Mouse (Mus musculus) MEL (cell line): ENCODE measurements at regions not wholly inside any gene's neighbourhood (a gene's known extent, or its start where the extent isn't known, plus 50 kb on each side); places are given as distances from the start of the nearest gene placed in this dataset.

Experiments
- DNase-seq: peaks from one replicate; pipeline ENCODE4 v3.0.0; 2011; ENCODE audit warnings: low read depth, low spot score
- H3K27ac ChIP-seq: 2 replicates; pipeline ENCODE4 v1.5.1; 2012; ENCODE audit warnings: low read depth, mild to moderate bottlenecking, control low read depth, low read length, moderate library complexity; ENCODE audit not compliant: control insufficient read depth
- H3K27me3 ChIP-seq, 2 experiments: fragments of 150-350 bp in 1 of 2; sonication (generic) in 1 of 2; 2 replicates each; pipeline ENCODE4 v1.6.1; 2012; ENCODE audit warnings: low read length in 2 of 2, mild to moderate bottlenecking in 2 of 2, improper control_type of control experiment in 1 of 2, moderate library complexity in 1 of 2; ENCODE audit not compliant: insufficient read depth in 2 of 2, control insufficient read depth in 1 of 2
- H3K36me3 ChIP-seq, 2 experiments: 2 replicates each; pipeline ENCODE4 v1.6.1; 2012 to 2014; ENCODE audit warnings: low read length in 2 of 2, improper control_type of control experiment in 1 of 2, inconsistent platforms in 1 of 2, mild to moderate bottlenecking in 1 of 2; ENCODE audit not compliant: insufficient read depth in 2 of 2, control insufficient read depth in 1 of 2
- H3K4me1 ChIP-seq, 2 experiments: fragments of 150-350 bp in 1 of 2; sonication (generic) in 1 of 2; 2 replicates each; pipeline ENCODE4 v1.6.1; 2012; ENCODE audit warnings: low read length in 2 of 2, improper control_type of control experiment in 1 of 2, mild to moderate bottlenecking in 1 of 2; ENCODE audit not compliant: insufficient read depth in 2 of 2, control insufficient read depth in 1 of 2
- H3K4me3 ChIP-seq, 2 experiments: fragments of 150-350 bp in 1 of 2; sonication (generic) in 1 of 2; 2 replicates each; pipeline ENCODE4 v1.5.1; 2012; ENCODE audit warnings: low read depth in 2 of 2, low read length in 2 of 2, mild to moderate bottlenecking in 2 of 2, moderate library complexity in 2 of 2, control low read depth in 1 of 2, improper control_type of control experiment in 1 of 2; ENCODE audit not compliant: control insufficient read depth in 1 of 2, insufficient read depth in 1 of 2
- H3K79me2 ChIP-seq: 2 replicates; pipeline ENCODE4 v1.6.1; 2012; ENCODE audit warnings: mild to moderate bottlenecking, low read length, moderate library complexity; ENCODE audit not compliant: control insufficient read depth, poor library complexity, insufficient read depth
- H3K9ac ChIP-seq: 2 replicates; pipeline ENCODE4 v1.6.1; 2012; ENCODE audit warnings: low read depth, mild to moderate bottlenecking, control low read depth, low read length, moderate library complexity; ENCODE audit not compliant: control insufficient read depth, poor library complexity, severe bottlenecking
- H3K9me3 ChIP-seq: fragments of 150-350 bp; sonication (generic); replicated peaks from 2 replicates; pipeline ENCODE4 v1.6.1; 2012; ENCODE audit warnings: mild to moderate bottlenecking, low read length, improper control_type of control experiment, moderate library complexity; ENCODE audit not compliant: insufficient read depth
- CHD2 ChIP-seq: IDR thresholded peaks from 2 replicates; pipeline ENCODE4 v1.6.1; 2011; ENCODE audit warnings: low read length, improper control_type of control experiment
- E2F4 ChIP-seq: IDR thresholded peaks from 2 replicates; pipeline ENCODE4 v1.6.1; 2011; ENCODE audit warnings: low read depth, low read length, improper control_type of control experiment, borderline replicate concordance
- ELF1 ChIP-seq: IDR thresholded peaks from 2 replicates; pipeline ENCODE4 v1.6.1; 2014; ENCODE audit warnings: low read depth, mild to moderate bottlenecking, inconsistent platforms, low read length, improper control_type of control experiment, moderate library complexity
- ETS1 ChIP-seq: IDR thresholded peaks from 2 replicates; pipeline ENCODE4 v1.6.1; 2012; ENCODE audit warnings: low read depth, mild to moderate bottlenecking, inconsistent platforms, low read length, improper control_type of control experiment, moderate library complexity
- GATA1 ChIP-seq: IDR thresholded peaks from 2 replicates; pipeline ENCODE4 v1.6.1; 2011; ENCODE audit warnings: low read depth, low read length, improper control_type of control experiment
- MAFK ChIP-seq: IDR thresholded peaks from 2 replicates; pipeline ENCODE4 v1.6.1; 2011; ENCODE audit warnings: low read depth, mild to moderate bottlenecking, low read length, improper control_type of control experiment, borderline replicate concordance
- MAX ChIP-seq: IDR thresholded peaks from 2 replicates; pipeline ENCODE4 v1.6.1; 2011; ENCODE audit warnings: low read length, improper control_type of control experiment
- MAZ ChIP-seq: IDR thresholded peaks from 2 replicates; pipeline ENCODE4 v1.6.1; 2012; ENCODE audit warnings: low read depth, mild to moderate bottlenecking, inconsistent platforms, low read length, improper control_type of control experiment
- MEF2A ChIP-seq: IDR thresholded peaks from 2 replicates; pipeline ENCODE4 v1.6.1; 2014; ENCODE audit warnings: low read depth, mild to moderate bottlenecking, inconsistent platforms, low read length, improper control_type of control experiment; ENCODE audit not compliant: poor library complexity, insufficient replicate concordance, severe bottlenecking; ENCODE audit errors: extremely low read depth
- MXI1 ChIP-seq: IDR thresholded peaks from 2 replicates; pipeline ENCODE4 v1.6.1; 2011; ENCODE audit warnings: mild to moderate bottlenecking, low read depth, low read length, improper control_type of control experiment
- MYB ChIP-seq: IDR thresholded peaks from 2 replicates; pipeline ENCODE4 v1.6.1; 2011; ENCODE audit warnings: mild to moderate bottlenecking, low read depth, low read length, improper control_type of control experiment
- NRF1 ChIP-seq: IDR thresholded peaks from 2 replicates; pipeline ENCODE4 v1.6.1; 2014; ENCODE audit warnings: low read depth, mild to moderate bottlenecking, inconsistent platforms, low read length, improper control_type of control experiment, moderate library complexity; ENCODE audit not compliant: poor library complexity, insufficient read depth, severe bottlenecking
- POLR2AphosphoS5 ChIP-seq: IDR thresholded peaks from 2 replicates; pipeline ENCODE4 v1.6.1; 2012; ENCODE audit warnings: low read depth, borderline replicate concordance, mild to moderate bottlenecking, inconsistent platforms, low read length, moderate library complexity, mixed read lengths
- RAD21 ChIP-seq: IDR thresholded peaks from 2 replicates; pipeline ENCODE4 v1.6.1; 2011; ENCODE audit warnings: mild to moderate bottlenecking, low read depth, low read length, improper control_type of control experiment
- RCOR1 ChIP-seq: IDR thresholded peaks from 2 replicates; pipeline ENCODE4 v1.6.1; 2012; ENCODE audit warnings: low read depth, mild to moderate bottlenecking, inconsistent platforms, low read length, improper control_type of control experiment
- SMC3 ChIP-seq: IDR thresholded peaks from 2 replicates; pipeline ENCODE4 v1.6.1; 2011; ENCODE audit warnings: low read depth, low read length, improper control_type of control experiment
- TAL1 ChIP-seq: IDR thresholded peaks from 2 replicates; pipeline ENCODE4 v1.6.1; 2012; ENCODE audit warnings: mild to moderate bottlenecking, inconsistent platforms, low read length, moderate library complexity, mixed read lengths
- TBP ChIP-seq: IDR thresholded peaks from 2 replicates; pipeline ENCODE4 v1.8.0; 2011; ENCODE audit warnings: low read depth, low read length, improper control_type of control experiment
- UBTF ChIP-seq: IDR thresholded peaks from 2 replicates; pipeline ENCODE4 v1.6.1; 2012; ENCODE audit warnings: low read depth, mild to moderate bottlenecking, inconsistent platforms, low read length, improper control_type of control experiment, moderate library complexity, borderline replicate concordance; ENCODE audit not compliant: insufficient read depth
- ZC3H11A ChIP-seq: IDR thresholded peaks from 2 replicates; pipeline ENCODE4 v1.6.1; 2012; ENCODE audit warnings: low read depth, mild to moderate bottlenecking, inconsistent platforms, low read length, improper control_type of control experiment
- ZKSCAN1 ChIP-seq: IDR thresholded peaks from 2 replicates; pipeline ENCODE4 v1.6.1; 2012; ENCODE audit warnings: low read depth, mild to moderate bottlenecking, inconsistent platforms, low read length, improper control_type of control experiment, moderate library complexity

- H3K79me2 ChIP-seq = no peaks in the 10 kb centered on the region
- no peak overlapping the region for H3K9ac ChIP-seq
- H3K36me3 ChIP-seq = no peaks in the 10 kb centered on the region
- no peak overlapping the region for H3K4me3 ChIP-seq
- DNase-seq = no peak
- no peaks in the 10 kb centered on the region for H3K9me3 ChIP-seq
- no peaks in the 10 kb centered on the region for H3K27me3 ChIP-seq
- H3K4me1 ChIP-seq = no peaks in the 10 kb centered on the region
- no peak overlapping the region for H3K27ac ChIP-seq
- TF ChIP-seq ZKSCAN1 = no peak
- no peak for TF ChIP-seq RCOR1
- no peak for TF ChIP-seq SMC3
- TF ChIP-seq MEF2A = no peak
- no peak for TF ChIP-seq POLR2AphosphoS5
- TF ChIP-seq MAZ = no peak
- TF ChIP-seq MAFK = no peak
- TF ChIP-seq ETS1 = no peak
- TF ChIP-seq GATA1 = no peak
- TF ChIP-seq E2F4 = no peak
- no peak for TF ChIP-seq ZC3H11A
- no peak for TF ChIP-seq ELF1
- TF ChIP-seq RAD21 = no peak
- no peak for TF ChIP-seq TAL1
- TF ChIP-seq TBP = no peak
- TF ChIP-seq NRF1 = no peak
- no peak for TF ChIP-seq UBTF
- no peak for TF ChIP-seq CHD2
Measured at GRCm38 (mm10) chr15:56518379-56518778, 959.0 kb downstream of the Slc22a22 start.

DNA sequence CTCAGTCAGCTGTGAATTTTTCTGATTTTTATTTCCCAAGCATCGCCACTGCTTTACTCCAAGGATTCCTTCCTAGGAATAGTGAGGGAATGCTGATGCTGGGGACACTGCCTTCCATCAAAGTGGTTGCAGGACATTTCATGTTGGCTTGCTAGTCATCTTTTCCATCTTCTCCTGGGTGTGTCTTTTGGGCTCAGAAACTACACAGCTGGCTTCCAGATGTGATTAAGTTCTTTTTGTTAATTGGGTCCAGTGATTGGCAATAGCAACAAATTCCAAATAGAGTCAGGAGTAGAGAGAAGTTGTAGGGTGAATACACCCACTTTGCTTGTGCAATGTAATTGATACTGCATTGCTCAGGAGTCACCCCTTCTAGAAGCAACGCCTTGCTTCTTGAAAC, 961.3 kb downstream of the Slc22a22 start:
- Histone ChIP-seq H3K27ac (no peak overlapping the region), H3K36me3 (no peaks in the 10 kb centered on the region), H3K9ac (no peak overlapping the region), H3K79me2 (no peaks in the 10 kb centered on the region), H3K9me3 (no peaks in the 10 kb centered on the region), H3K4me1 (no peaks in the 10 kb centered on the region), H3K4me3 (no peak overlapping the region), H3K27me3 (no peaks in the 10 kb centered on the region)
- no peak for TF ChIP-seq MAZ
- TF ChIP-seq MYB = no peak
- TF ChIP-seq UBTF = no peak
- no peak for TF ChIP-seq SMC3
- TF ChIP-seq GATA1 = no peak
- no peak for TF ChIP-seq MXI1
- no peak for TF ChIP-seq MAX
- no peak for DNase-seq
